Mouse (Mus musculus) skeletal muscle tissue, adult 2 months (tissue): ENCODE results near the gene Lrrc4c.

ENCODE experiments used
- DNase-seq: peaks from one replicate; pipeline ENCODE4 v3.0.0-alpha.2; 2012; ENCODE audit warnings: low read depth, low spot score

Gene Lrrc4c

DNA sequence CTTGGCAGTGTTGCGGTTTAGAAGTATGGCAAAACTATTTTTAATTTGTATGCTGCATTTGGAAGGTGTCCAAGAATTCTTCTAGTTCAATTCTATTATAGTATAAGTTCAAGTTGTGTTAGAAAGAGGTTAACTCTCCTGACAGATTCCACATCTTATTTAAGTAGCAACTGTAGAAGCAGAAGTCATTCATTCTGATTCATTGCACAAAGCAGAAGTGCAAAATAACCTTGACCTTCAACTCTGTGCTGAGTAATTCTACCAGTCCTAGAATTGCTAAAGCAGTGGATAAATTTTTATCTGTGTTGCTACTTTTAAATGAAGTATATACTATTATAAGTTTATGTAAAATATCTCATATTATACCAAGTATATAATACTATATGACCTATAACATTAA, 916.1 kb downstream of the Lrrc4c start:
- DNase-seq: no peak

GRCm38 (mm10) chr2:97274651-97275050, 956.7 kb downstream of the Lrrc4c start:
- DNase-seq: no peak

- DNase-seq: no peak
These were observed 967.0 kb downstream of the Lrrc4c start for GRCm38 (mm10) chr2:97284986-97285385.

DNA sequence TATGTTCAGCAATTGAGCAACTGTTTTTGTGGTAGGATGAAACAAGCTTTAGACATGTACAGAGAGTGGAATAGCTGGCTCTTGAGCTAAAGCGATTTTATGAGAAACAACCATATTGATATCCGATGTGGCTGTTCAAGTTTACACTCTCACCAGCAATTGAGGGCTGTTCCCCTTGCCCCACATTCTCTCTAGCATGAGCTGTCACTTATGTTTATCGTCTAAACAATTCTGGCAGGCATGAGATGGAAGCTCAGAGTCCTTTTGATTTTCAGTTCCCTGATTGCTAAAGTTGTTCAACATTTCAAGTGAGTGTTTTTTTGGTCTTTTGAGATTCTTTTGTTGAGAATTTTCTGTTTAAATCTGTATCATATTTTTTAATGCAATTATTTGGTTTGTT, 976.2 kb downstream of the Lrrc4c start:
- DNase-seq: no peak

DNA sequence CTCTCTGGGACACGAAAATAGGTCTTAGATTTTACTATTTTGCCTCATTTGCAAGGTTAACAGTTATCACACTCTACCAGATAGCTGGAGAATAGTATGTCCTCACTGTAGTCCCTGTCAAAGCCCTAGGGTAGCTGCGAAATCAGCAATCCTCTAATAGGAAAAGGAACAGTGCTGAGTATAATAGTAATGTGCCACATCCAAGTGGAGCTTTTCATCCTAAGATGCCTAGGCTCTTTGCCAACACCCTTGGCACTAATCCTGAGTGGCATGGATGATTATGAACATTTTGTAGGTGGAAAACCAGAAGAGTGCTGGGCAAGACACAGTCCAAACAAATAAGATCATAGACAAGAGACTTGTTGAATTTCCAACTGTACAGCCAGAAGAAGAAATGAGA, 981.7 kb downstream of the Lrrc4c start:
- no peak for DNase-seq

DNA sequence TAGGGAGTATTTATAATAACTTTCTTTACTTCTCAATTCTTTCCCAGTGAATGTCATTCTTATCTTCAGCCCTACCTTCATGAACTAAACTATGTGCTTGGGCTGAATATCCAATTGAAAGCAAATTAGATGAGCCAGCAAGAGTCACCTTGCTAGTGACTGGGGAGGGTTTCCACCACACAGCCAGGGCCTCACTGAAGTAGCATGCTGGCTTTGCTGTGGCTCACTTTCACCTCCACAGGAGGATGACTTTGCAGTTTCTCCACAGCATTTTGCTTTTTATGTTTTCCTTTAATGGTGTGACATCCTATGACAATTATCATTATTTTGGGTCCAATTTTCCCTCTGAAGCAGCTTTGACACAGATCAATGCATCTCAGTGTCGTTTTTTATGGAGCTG, 1000.0 kb downstream of the Lrrc4c start:
- DNase-seq: no peak

DNA sequence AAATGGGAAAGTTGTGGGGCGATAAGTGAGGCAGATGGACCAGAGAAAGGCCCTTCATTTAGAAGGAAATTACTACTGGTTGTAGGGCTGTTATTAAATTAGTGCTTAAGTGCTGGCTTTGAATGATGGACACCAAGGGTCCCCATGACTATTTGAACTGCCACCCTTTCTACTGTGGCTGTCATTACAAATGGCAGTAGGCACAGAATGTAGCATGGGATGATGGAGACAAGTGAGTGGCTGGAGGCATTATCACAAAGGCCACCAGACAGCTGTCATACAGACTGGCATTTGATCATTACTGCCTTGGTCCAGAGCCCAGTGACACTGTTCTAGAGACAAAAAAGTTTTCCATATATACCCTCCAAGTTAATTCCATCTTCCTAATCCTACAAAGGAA, 1000.6 kb downstream of the Lrrc4c start:
- no peak for DNase-seq

GRCm38 (mm10) chr2:97332084-97332682, 1014.2 kb downstream of the Lrrc4c start:
- DNase-seq: no peak

GRCm38 (mm10) chr2:97339627-97340026, 1021.7 kb downstream of the Lrrc4c start:
- DNase-seq: no peak

DNA sequence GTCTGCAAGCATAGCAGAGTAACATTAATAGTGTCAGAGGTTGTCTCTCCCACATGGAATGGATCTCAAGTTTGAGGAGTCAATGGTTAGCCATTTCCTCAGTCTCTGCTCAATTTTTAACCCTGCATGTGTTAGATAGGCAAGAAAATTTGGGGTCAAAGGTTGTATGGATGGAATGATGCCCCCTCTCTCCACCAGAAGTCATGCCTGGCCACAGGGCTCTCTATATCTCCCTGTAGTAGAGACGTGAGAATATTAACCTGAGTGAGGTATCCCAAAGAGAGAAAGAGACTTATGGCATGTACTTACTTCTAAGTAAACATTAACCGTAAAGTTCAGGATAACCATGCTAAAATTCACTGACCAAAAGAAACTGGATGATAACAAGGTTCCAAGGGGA, 1043.3 kb downstream of the Lrrc4c start:
- DNase-seq: no peak

GRCm38 (mm10) chr2:97369978-97370377, 1052.0 kb downstream of the Lrrc4c start:
- DNase-seq: no peak

- DNase-seq: no peak
These were observed 1073.5 kb downstream of the Lrrc4c start for GRCm38 (mm10) chr2:97391437-97391836.

- no peak for DNase-seq
These were observed 1073.9 kb downstream of the Lrrc4c start for GRCm38 (mm10) chr2:97391876-97392275.

GRCm38 (mm10) chr2:97413066-97413465, 1095.1 kb downstream of the Lrrc4c start:
- no peak for DNase-seq

GRCm38 (mm10) chr2:97414416-97415362, 1096.7 kb downstream of the Lrrc4c start:
- no peak for DNase-seq

DNA sequence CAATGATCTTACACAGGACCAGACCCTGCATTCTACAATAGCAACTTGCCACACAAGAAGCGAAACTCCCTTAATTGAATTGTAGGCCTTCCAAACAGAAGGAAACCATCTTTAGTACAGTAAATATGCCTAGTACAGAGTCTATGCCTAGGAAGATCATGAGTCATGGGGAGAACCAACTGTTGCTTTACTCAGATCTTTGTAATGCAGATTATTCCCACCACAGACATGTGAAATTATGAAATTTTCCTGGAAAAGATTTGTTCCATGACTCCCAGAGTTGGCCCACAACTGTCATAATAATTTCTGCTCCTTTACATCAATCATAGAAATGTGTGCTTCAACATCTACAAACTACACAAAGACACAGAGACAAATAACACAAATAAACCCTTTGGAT, 1116.2 kb downstream of the Lrrc4c start:
- no peak for DNase-seq

GRCm38 (mm10) chr2:97435616-97436015, 1117.6 kb downstream of the Lrrc4c start:
- DNase-seq: no peak

- no peak for DNase-seq
These were observed 1119.8 kb downstream of the Lrrc4c start for GRCm38 (mm10) chr2:97437767-97438166.

GRCm38 (mm10) chr2:97463573-97463972, 1145.6 kb downstream of the Lrrc4c start:
- DNase-seq: no peak

- peak; percentile 46 for DNase-seq
These were observed 1148.3 kb downstream of the Lrrc4c start for GRCm38 (mm10) chr2:97466243-97466793.

DNA sequence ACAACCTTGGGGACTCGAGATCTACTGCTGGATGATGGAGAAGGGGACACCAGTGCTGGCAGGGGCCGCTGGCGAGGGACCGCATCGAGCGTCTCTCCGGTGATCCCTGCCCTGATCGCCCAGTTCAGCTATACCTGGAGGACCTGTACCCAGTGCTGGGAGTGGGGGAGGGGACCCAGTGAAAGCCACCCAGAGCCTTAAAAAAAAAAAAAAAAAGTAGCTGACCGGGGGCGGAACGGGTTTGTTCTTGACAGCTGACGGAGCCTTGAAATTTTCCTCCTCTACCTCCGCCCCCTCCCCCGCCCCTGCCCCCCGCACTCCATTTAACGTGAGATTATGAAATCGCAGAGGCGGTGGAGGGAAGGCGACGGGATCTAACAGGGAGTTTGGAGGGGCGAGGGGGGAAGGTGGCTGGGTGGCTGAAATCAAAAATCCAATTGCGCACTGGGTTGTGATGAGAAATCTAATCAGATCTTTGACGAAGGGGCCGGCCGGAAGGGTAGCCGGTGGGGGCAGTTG, 1149.1 kb downstream of the Lrrc4c start:
- no peak for DNase-seq

DNA sequence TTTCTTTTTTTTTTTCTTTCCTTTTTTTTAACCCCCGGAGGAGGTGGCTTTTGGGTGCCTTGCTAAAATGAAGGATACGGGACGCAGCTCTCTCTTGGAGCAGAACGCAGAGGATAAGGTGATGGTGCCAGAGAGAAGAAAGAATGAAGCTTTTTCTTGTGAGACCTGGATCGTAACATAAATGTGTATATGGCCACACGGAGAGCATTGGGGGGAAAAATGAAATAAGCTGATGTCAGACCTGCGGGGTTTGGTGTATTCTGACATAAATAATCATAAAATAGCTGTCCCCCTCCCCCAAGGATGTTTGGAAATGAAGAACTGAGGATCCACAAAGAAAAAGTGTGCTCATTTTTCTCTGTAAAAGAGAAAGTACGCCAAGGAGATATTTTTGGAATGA, 1149.7 kb downstream of the Lrrc4c start:
- no peak for DNase-seq

DNA sequence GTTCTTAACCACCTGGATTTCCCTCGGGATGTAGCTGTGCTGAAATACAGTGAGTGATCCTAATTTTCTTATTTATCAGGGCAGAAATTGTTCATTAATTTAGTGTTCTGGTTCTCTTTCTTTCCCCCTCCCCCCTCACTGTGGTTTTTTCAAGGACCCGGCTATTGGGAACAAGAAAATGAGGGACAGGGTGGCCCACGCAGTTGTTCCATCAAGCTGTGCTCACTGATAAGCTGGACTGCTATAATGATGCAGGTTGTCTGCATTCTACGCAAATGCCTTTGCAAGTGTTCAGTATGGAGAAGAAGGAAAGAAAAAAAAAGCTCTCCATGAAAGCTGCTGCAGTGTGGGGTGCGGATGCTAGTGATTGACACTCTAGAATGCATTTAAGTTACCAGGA, 1150.4 kb downstream of the Lrrc4c start:
- DNase-seq: no peak
